Mouse (Mus musculus) liver, embryonic 14.5 days (tissue): ENCODE results near the gene Pax3. TPM values are rescaled to one million over a fixed set of nuclear protein-coding genes. Genes with fewer than 3 reads are reported as not detected.
A peak's percentile ranks its signal among the peaks of the same experiment; 100 is the strongest.

Experiments used
- ATAC-seq: fragments of 200-750 bp; cut with Nextera tagmentation; 2 replicates; pipeline ENCODE4 v1.8.0; 2017; ENCODE audit warnings: moderate number of reproducible peaks, mild to moderate bottlenecking, moderate library complexity; ENCODE audit not compliant: insufficient read depth
- DNase-seq, 3 experiments: peaks; one replicate each; pipeline ENCODE4 v3.0.0-alpha.2; 2012 to 2013; ENCODE audit warnings: low read depth in 3 of 3, low spot score in 3 of 3
- H3K27ac ChIP-seq: fragments of 300-500 bp; sonication (generic); 2 replicates; pipeline ENCODE4 v1.5.1; 2014; ENCODE audit warnings: moderate library complexity, mild to moderate bottlenecking, control low read depth, inconsistent platforms
- H3K27me3 ChIP-seq: fragments of 300-500 bp; sonication (generic); 2 replicates; pipeline ENCODE4 v1.6.1; 2014; ENCODE audit warnings: mild to moderate bottlenecking, low read length, moderate library complexity; ENCODE audit not compliant: control insufficient read depth, insufficient read depth
- H3K36me3 ChIP-seq: fragments of 300-500 bp; sonication (generic); replicated peaks from 2 replicates; pipeline ENCODE4 v1.6.1; 2014; ENCODE audit warnings: low read depth; ENCODE audit not compliant: control insufficient read depth, insufficient read depth
- H3K4me1 ChIP-seq, 2 experiments: fragments of 200-500 bp in 1 of 2; fragments of 300-500 bp in 1 of 2; sonication (generic) in 1 of 2; replicated peaks; 2 replicates each; pipeline ENCODE4 v1.6.1; 2012 to 2014; ENCODE audit warnings: antibody characterized with exemption in 1 of 2, inconsistent platforms in 1 of 2, low read length in 1 of 2; ENCODE audit not compliant: control insufficient read depth in 2 of 2, insufficient read depth in 2 of 2
- H3K4me2 ChIP-seq: fragments of 300-500 bp; sonication (generic); 2 replicates; pipeline ENCODE4 v1.6.1; 2014; ENCODE audit warnings: low read depth, mild to moderate bottlenecking, control low read depth, moderate library complexity
- H3K4me3 ChIP-seq, 2 experiments: fragments of 200-500 bp in 1 of 2; fragments of 300-500 bp in 1 of 2; sonication (generic) in 1 of 2; 2 replicates each; pipeline ENCODE4 v1.5.1; 2012 to 2014; ENCODE audit warnings: low read depth in 2 of 2, low read length in 2 of 2, mild to moderate bottlenecking in 2 of 2, control low read depth in 1 of 2, inconsistent platforms in 1 of 2, moderate library complexity in 1 of 2; ENCODE audit not compliant: insufficient read depth in 1 of 2
- H3K9ac ChIP-seq: fragments of 300-500 bp; sonication (generic); replicated peaks from 2 replicates; pipeline ENCODE4 v1.6.1; 2014; ENCODE audit warnings: mild to moderate bottlenecking, control low read depth, moderate library complexity
- H3K9me3 ChIP-seq: fragments of 300-500 bp; sonication (generic); 2 replicates; pipeline ENCODE4 v1.6.1; 2016; ENCODE audit warnings: low read length, mixed read lengths; ENCODE audit not compliant: control insufficient read depth
- CTCF ChIP-seq: IDR thresholded peaks from 2 replicates; pipeline ENCODE4 v1.5.1; 2016; ENCODE audit warnings: antibody characterized with exemption, low read depth, control low read depth
- EP300 ChIP-seq: IDR thresholded peaks from 2 replicates; pipeline ENCODE4 v1.6.1; 2016; ENCODE audit warnings: antibody characterized with exemption, low read depth
- WGBS: fragments of 180-500 bp; shearing (Covaris S2); extraction: QIAGEN DNeasy Blood & Tissue Kit; methylation state at CpG from one replicate; pipeline ENCODE4 v1.1.7; 2014; ENCODE audit not compliant: insufficient replicate concordance; 5-methylcytosine and 5-hydroxymethylcytosine counted together
- polyA plus RNA-seq, 2 experiments: library from polyadenylated mRNA; depleted of rRNA in 1 of 2; stranded (reverse) in 1 of 2; unstranded in 1 of 2; fragments of >200 nt; fragmentation: Nextera tagmentation in 1 of 2; extraction: Ambion mirVana in 1 of 2; gene quantifications; 2 replicates each; pipeline versions ENCODE4 v1.2.1 to v1.2.3; 2012 to 2014

Gene Pax3
- polyA plus RNA-seq, 2 experiments, result not detected

- Histone ChIP-seq H3K27me3 (peaks cover 78% of the 10 kb centered on the region), H3K4me1 (no peaks in the 10 kb centered on the region), H3K36me3 (no peaks in the 10 kb centered on the region), H3K27ac (no peak overlapping the region), H3K4me3 (no peak overlapping the region; a peak in 1 of 4 replicates), H3K9ac (no peak overlapping the region), H3K4me2 (peak overlapping the region; percentile 44), H3K9me3 (no peaks in the 10 kb centered on the region)
- TF ChIP-seq EP300, result no peak
- TF ChIP-seq CTCF, result no peak
- no peak for ATAC-seq
- DNase-seq, result no peak
- 2% methylated on average over 14 of the region's 14 CpGs for WGBS
These were observed 6.2 kb upstream of the Pax3 start for GRCm38 (mm10) chr1:78203086-78203614.

GRCm38 (mm10) chr1:78202466-78203085, 5.6 kb upstream of the Pax3 start:
- H3K27me3 ChIP-seq, result peaks cover 82% of the 10 kb centered on the region
- H3K4me3 ChIP-seq, result no peak overlapping the region
- H3K9ac ChIP-seq, result no peak overlapping the region
- TF ChIP-seq CTCF (no peak), EP300 (no peak)
- no peak for ATAC-seq
- H3K4me1 ChIP-seq, result no peaks in the 10 kb centered on the region
- no peaks in the 10 kb centered on the region for H3K9me3 ChIP-seq
- no peaks in the 10 kb centered on the region for H3K36me3 ChIP-seq
- no peak overlapping the region for H3K27ac ChIP-seq
- DNase-seq, result no peak
- WGBS, result 3% methylated on average over 23 of the region's 23 CpGs
- H3K4me2 ChIP-seq, result no peak overlapping the region

DNA sequence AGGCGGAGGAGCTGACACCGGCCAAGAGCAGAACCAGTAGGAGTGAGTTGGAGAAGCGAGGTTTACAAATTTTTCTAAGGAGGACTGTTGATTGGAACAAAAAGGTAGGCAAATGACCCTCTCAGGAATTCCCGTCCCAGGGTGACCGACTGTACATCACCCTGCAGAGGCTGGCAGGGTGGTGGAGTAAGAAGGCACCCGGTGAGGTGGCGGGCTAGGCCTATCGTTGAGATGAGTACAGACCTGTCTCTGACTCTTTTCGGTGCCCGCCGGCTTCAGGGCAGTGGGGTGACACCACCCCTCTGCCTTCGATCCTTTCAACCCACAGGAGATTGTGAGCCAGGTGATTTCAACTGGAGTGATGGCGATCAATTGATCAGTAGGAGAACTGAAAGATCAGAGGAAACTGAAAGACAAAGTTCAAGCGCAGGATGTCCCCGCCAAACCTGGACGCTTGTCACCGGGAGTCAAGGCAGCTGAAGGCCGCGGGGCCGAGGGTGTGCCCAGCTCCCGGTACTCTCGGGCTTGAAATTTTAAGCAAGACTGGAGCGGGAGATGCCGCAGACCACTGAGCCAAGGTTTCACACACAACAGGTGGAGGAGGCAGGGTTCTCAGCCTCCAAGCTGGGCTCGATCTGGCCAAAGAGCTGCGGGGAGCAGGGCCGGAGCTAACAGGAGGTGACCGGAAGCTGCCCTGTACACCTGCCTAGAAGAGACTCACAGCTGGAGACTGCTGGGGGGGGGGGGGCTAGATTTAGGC, 4.5 kb upstream of the Pax3 start:
- ATAC-seq, result no peak
- WGBS, result 2% methylated on average over 28 of the region's 28 CpGs
- Histone ChIP-seq H3K9ac (no peak overlapping the region), H3K36me3 (no peaks in the 10 kb centered on the region), H3K4me2 (no peak overlapping the region), H3K4me1 (no peaks in the 10 kb centered on the region), H3K4me3 (no peak overlapping the region), H3K27ac (no peak overlapping the region), H3K27me3 (peaks cover 90% of the 10 kb centered on the region), H3K9me3 (no peaks in the 10 kb centered on the region)
- TF ChIP-seq CTCF (no peak), EP300 (no peak)
- DNase-seq, result no peak

DNA sequence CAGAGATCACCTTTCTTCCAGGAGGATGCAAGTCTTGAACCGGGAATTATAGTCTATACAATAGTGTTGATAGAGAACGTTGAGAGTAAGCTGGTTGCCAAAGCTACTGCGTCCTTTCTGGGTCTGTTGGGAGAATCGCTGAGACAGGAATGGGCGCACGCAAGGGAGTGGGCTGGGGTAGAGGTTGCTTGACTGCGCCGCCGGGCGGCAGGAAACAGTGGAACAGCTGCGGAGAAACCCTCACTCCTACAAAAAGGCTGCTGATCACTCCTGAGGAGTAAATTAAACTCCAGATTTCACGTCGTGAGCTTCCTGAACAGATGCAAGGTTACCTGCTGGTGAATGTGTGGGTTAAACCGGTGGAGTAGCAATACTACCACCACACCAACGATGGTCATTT, 3.3 kb upstream of the Pax3 start:
- no peak overlapping the region for H3K4me2 ChIP-seq
- DNase-seq (no peak), ATAC-seq (no peak)
- H3K4me3 ChIP-seq, result no peak overlapping the region
- under 1% methylated on average over 15 of the region's 15 CpGs for WGBS
- no peaks in the 10 kb centered on the region for H3K4me1 ChIP-seq
- TF ChIP-seq CTCF (no peak), EP300 (no peak)
- H3K27ac ChIP-seq, result no peak overlapping the region
- H3K9me3 ChIP-seq, result no peaks in the 10 kb centered on the region
- peaks cover 96% of the 10 kb centered on the region for H3K27me3 ChIP-seq
- H3K36me3 ChIP-seq, result no peaks in the 10 kb centered on the region
- H3K9ac ChIP-seq, result no peak overlapping the region

GRCm38 (mm10) chr1:78199221-78199620, 2.3 kb upstream of the Pax3 start:
- WGBS, result 2% methylated on average over 9 of the region's 9 CpGs
- no peak for ATAC-seq

More at GRCm38 (mm10) chr1:78199221-78199620, 2.3 kb upstream of the Pax3 start:
- no peak overlapping the region for H3K9ac ChIP-seq
- no peak overlapping the region for H3K27ac ChIP-seq
- no peaks in the 10 kb centered on the region for H3K4me1 ChIP-seq
- H3K9me3 ChIP-seq, result no peaks in the 10 kb centered on the region
- H3K4me2 ChIP-seq, result no peak overlapping the region
- no peak for TF ChIP-seq CTCF
- TF ChIP-seq EP300, result no peak
- no peak overlapping the region for H3K4me3 ChIP-seq
- H3K27me3 ChIP-seq, result peaks cover 96% of the 10 kb centered on the region
- DNase-seq, result no peak
- no peaks in the 10 kb centered on the region for H3K36me3 ChIP-seq
